Comparison of ENCODE assay signal across 9 mouse cellular contexts in the genomic region with DNA sequence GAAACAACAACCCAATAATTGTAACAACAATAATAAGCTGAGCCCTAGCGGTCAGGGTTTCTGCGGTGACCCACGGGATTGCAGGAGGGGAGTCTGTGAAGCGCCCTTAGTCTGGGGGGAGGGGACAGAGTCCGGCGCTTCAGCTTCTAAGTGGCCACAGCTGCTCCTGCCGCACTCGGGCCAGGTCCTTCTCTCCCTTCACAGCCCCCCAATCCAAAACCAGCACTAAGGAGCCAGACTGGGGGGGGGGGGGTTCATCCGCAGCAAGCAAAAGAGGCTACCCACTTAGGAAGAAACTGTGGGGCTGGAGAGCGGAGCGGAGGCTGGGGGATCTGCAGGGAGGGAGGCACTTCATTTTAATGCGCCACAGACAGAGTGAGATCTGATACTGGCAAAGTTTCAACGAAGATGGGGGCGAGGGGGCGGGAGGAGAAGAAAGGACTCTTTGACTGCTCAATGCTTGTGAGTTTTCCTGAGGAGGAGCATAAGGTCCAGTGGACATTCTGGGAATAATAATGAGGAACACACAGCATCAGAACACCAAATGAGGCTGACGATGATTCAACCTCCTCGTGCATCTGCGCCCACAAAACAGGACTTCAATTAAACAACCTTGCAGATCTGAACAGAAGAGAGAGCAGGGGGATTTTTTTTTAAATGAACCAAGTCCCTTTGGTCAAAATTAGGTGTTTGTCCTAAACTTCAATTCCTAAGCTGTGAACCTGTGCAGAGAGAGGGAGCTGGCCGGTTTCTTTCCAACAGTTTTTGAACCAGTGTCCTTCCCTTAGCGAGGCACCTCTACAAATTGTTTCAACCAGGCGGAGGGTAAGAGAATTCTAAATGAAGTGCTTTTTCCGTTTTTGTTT.
DNase-seq lines count a peak whose midpoint lies in the region; ATAC-seq lines count a peak whose summit lies in the region.
"Had no signal": no experiment of that assay in that cellular context is flagged by ENCODE, and none has a peak within 500 bp of the region (broad histone marks: within the 10 kb centered on the region; RNA-seq: fewer than 3 reads in every experiment).

No protein-coding gene starts in this region.

- peaks cover 6% of the 10 kb centered on the region; the same call in 1 of the 2 replicates for H3K4me1 ChIP-seq in kidney, embryonic 14.5 days (ENCODE audit: control insufficient read depth, insufficient read depth, low read length)
- H3K4me1 ChIP-seq in midbrain, embryonic 11.5 days (ENCODE audit: control insufficient read depth, insufficient read depth, low read length), result peaks cover 16% of the 10 kb centered on the region

- H3K9me3 ChIP-seq in kidney, embryonic 14.5 days (ENCODE audit: control insufficient read depth, low read length), result no peaks in the 10 kb centered on the region
- H3K9me3 ChIP-seq in midbrain, embryonic 11.5 days (ENCODE audit: control insufficient read depth, low read length), result no peaks in the 10 kb centered on the region

- peak overlapping the region; percentile 25; the same call in 1 of the 2 replicates for H3K9ac ChIP-seq in kidney, embryonic 14.5 days (ENCODE audit: low read depth, low read length)
- peak overlapping the region; percentile 60 for H3K9ac ChIP-seq in midbrain, embryonic 11.5 days (ENCODE audit: low read length)

- H3K36me3 ChIP-seq in kidney, embryonic 14.5 days (ENCODE audit: control insufficient read depth, insufficient read depth, low read length), result no peaks in the 10 kb centered on the region
- H3K36me3 ChIP-seq in midbrain, embryonic 11.5 days (ENCODE audit: control insufficient read depth, insufficient read depth, low read length), result no peaks in the 10 kb centered on the region
- H3K36me3 ChIP-seq: G1E had no signal

- no peak for DNase-seq in kidney, adult 8-10 months
- peak; percentile 76 to 81 for DNase-seq in cerebellum, postnatal 10 days
- peak; percentile 60 to 76 for DNase-seq in frontal cortex, adult 2 months (ENCODE audit: extremely low spot score in 1 of 2, low spot score in 1 of 2)
- DNase-seq in layer of hippocampus, postnatal 36 days, result peak; percentile 66 to 72
- DNase-seq in midbrain, embryonic 11.5 days (ENCODE audit: low spot score, missing footprints), result peak; percentile 98
- peak; percentile 39 for DNase-seq in telencephalon, adult 2 months (ENCODE audit: low read depth, low spot score)
- no peak for DNase-seq in adrenal gland, postnatal 36 days

- peak; percentile 84 for ATAC-seq in kidney, embryonic 14.5 days (ENCODE audit: low FRiP score, low TSS enrichment)
- peak; percentile 95 for ATAC-seq in midbrain, embryonic 11.5 days (ENCODE audit: low FRiP score)

- peak overlapping the region; percentile 38 for H3K4me3 ChIP-seq in kidney, embryonic 14.5 days (ENCODE audit: low read length)
- peak overlapping the region; percentile 23 for H3K4me3 ChIP-seq in midbrain, embryonic 11.5 days (ENCODE audit: low read depth, low read length)

- H3K4me2 ChIP-seq in kidney, embryonic 14.5 days (replicated peaks; ENCODE audit: low read depth, low read length), result peak overlapping the region; percentile 64
- peak overlapping the region; percentile 53 for H3K4me2 ChIP-seq in midbrain, embryonic 11.5 days

- 3% methylated on average over 22 of the region's 22 CpGs for WGBS in kidney, embryonic 14.5 days
- under 1% methylated on average over 22 of the region's 22 CpGs for WGBS in midbrain, embryonic 11.5 days

- H3K27ac ChIP-seq in kidney, embryonic 14.5 days (ENCODE audit: low read depth, low read length), result 0 out of 2 replicates have a peak overlapping the region, but pooled peaks have one; percentile 6
- peak overlapping the region; percentile 96 for H3K27ac ChIP-seq in midbrain, embryonic 11.5 days (ENCODE audit: low read depth, low read length)

- H3K27me3 ChIP-seq in kidney, embryonic 14.5 days (ENCODE audit: control insufficient read depth, insufficient read depth, low read length), result no peaks in the 10 kb centered on the region; the same call in 1 of the 2 replicates
- H3K27me3 ChIP-seq in midbrain, embryonic 11.5 days (ENCODE audit: control insufficient read depth, insufficient read depth, low read length), result no peaks in the 10 kb centered on the region

Comparison
In these comparisons a context has a peak if more than half of its experiments do, and no peak if none do; other contexts are left out.
1. DNase-seq: peak in cerebellum, postnatal 10 days (2 of 2), frontal cortex, adult 2 months (2 of 2), layer of hippocampus, postnatal 36 days (2 of 2), midbrain, embryonic 11.5 days (single experiment) and telencephalon, adult 2 months (single experiment); none in kidney, adult 8-10 months (0 of 2) and adrenal gland, postnatal 36 days (0 of 2).